8 mouse cellular contexts compared by ENCODE assay signal in genomic region chr12:26456028-26456698, GRCm38 (mm10). TPM values are rescaled to one million over a fixed set of nuclear protein-coding genes. Genes with fewer than 3 reads are reported as not detected.
DNase-seq lines count a peak whose midpoint lies in the region; ATAC-seq and TF ChIP-seq lines count a peak whose summit lies in the region.

TSS of gene Rsad2 (minus strand) at chr12:26456452.

- no peak within 1 kb of the TSS for H3K27ac ChIP-seq in MEL (ENCODE audit: control insufficient read depth, low read depth, low read length)
- no peak within 1 kb of the TSS for H3K27ac ChIP-seq in lung, embryonic 14.5 days (ENCODE audit: low read depth)

- H3K9ac ChIP-seq in MEL (ENCODE audit: control insufficient read depth, low read depth, low read length, poor library complexity, severe bottlenecking) = no peak within 1 kb of the TSS
- no peak within 1 kb of the TSS for H3K9ac ChIP-seq in lung, embryonic 14.5 days

- TF ChIP-seq CTCF in MEL (IDR thresholded peaks at IDR 0.05 in 2 of 3, conservative IDR thresholded peaks at IDR 0.05 in 1 of 3; ENCODE audit: control insufficient read depth in 1 of 3, insufficient read depth in 1 of 3, low read depth in 2 of 3, low read length in 3 of 3, poor library complexity in 1 of 3, severe bottlenecking in 1 of 3) = no peak
- TF ChIP-seq CTCF in lung, embryonic 14.5 days (IDR thresholded peaks at IDR 0.05; ENCODE audit: low read depth) = no peak

- H3K4me3 ChIP-seq in MEL (ENCODE audit: control insufficient read depth in 1 of 2, insufficient read depth in 1 of 2, low read depth in 2 of 2, low read length in 2 of 2) = peak within 1 kb of the TSS; percentile 38 to 64
- H3K4me3 ChIP-seq in lung, embryonic 14.5 days (ENCODE audit: low read depth, low read length) = no peak within 1 kb of the TSS

- peak; percentile 92 for ATAC-seq in lung, embryonic 14.5 days (ENCODE audit: insufficient read depth)

- no peak for TF ChIP-seq EP300 in MEL (IDR thresholded peaks at IDR 0.05; ENCODE audit: low read depth in 1 of 2, low read length in 2 of 2)

- no peaks in the 10 kb centered on the region for H3K79me2 ChIP-seq in MEL (ENCODE audit: control insufficient read depth, insufficient read depth, low read length, poor library complexity)

- H3K27me3 ChIP-seq in MEL (ENCODE audit: control insufficient read depth in 1 of 2, insufficient read depth in 2 of 2, low read length in 2 of 2) = no peaks in the 10 kb centered on the region
- H3K27me3 ChIP-seq in lung, embryonic 14.5 days (ENCODE audit: insufficient read depth, low read length) = no peaks in the 10 kb centered on the region

- no peaks in the 10 kb centered on the region for H3K36me3 ChIP-seq in MEL (ENCODE audit: control insufficient read depth in 1 of 2, insufficient read depth in 2 of 2, low read length in 2 of 2)
- H3K36me3 ChIP-seq in lung, embryonic 14.5 days (ENCODE audit: insufficient read depth) = no peaks in the 10 kb centered on the region

- no peaks in the 10 kb centered on the region for H3K4me1 ChIP-seq in MEL (ENCODE audit: control insufficient read depth in 1 of 2, insufficient read depth in 2 of 2, low read length in 2 of 2)
- H3K4me1 ChIP-seq in lung, embryonic 14.5 days (ENCODE audit: insufficient read depth) = peaks cover 7% of the 10 kb centered on the region; the same call in 1 of the 2 replicates

- DNase-seq in 3T3-L1 (ENCODE audit: low read depth, low spot score) (peak; percentile 60), MEL (ENCODE audit: low read depth, low spot score) (peak; percentile 82)
- peak; percentile 51 for DNase-seq in embryo, embryonic 11.5 days (ENCODE audit: low read depth, low spot score)
- DNase-seq in heart, adult 8-10 months (ENCODE audit: low spot score) = peak; percentile 82
- DNase-seq in kidney, adult 8-10 months = peak; percentile 81 to 84
- DNase-seq in lung, embryonic 14.5 days = peak; percentile 85
- DNase-seq in retina, postnatal 1 day = peak; percentile 63
- DNase-seq in right cerebral cortex, postnatal 10 days (ENCODE audit: low spot score in 2 of 2) = no peak

- no peak for TF ChIP-seq POLR2A in MEL (IDR thresholded peaks at IDR 0.05; ENCODE audit: control insufficient read depth in 1 of 2, insufficient read depth in 1 of 2, low read depth in 1 of 2, low read length in 2 of 2, poor library complexity in 1 of 2)

- no peaks in the 10 kb centered on the region for H3K9me3 ChIP-seq in MEL (replicated peaks; ENCODE audit: insufficient read depth, low read length)
- H3K9me3 ChIP-seq in lung, embryonic 14.5 days (ENCODE audit: low read depth, low read length) = no peaks in the 10 kb centered on the region

- no peak for TF ChIP-seq RAD21 in MEL (IDR thresholded peaks at IDR 0.05; ENCODE audit: low read depth, low read length)

- H3K4me2 ChIP-seq in lung, embryonic 14.5 days = peak within 1 kb of the TSS; percentile 46

- WGBS in lung, embryonic 14.5 days = 22% methylated on average over 13 of the region's 13 CpGs

TF ChIP-seq in MEL, 35 proteins besides CTCF, POLR2A, EP300 and RAD21:
- TF ChIP-seq HCFC1 (IDR thresholded peaks at IDR 0.05; ENCODE audit: low read depth, low read length) (no peak), ETS1 (IDR thresholded peaks at IDR 0.05; ENCODE audit: low read depth, low read length) (peak; percentile 67; the same call in 1 of the 2 replicates)
TF ChIP-seq in MEL: peak in this region for 1.

RNA-seq across cellular contexts. Expression of gene Rsad2, which starts in this region (rescaled TPM):
- 0.13 and 0.42 TPM in 2 replicates for total RNA-seq in MEL (2012; rRNA removed)
- polyA plus RNA-seq in MEL (2012; ENCODE audit: insufficient read depth in 1 of 2, insufficient read length in 2 of 2, low read depth in 1 of 2, low replicate concordance in 2 of 2, missing spikeins in 1 of 2) = under 1 TPM in 1 of 2 experiments, not detected in 1; 0.61 TPM
- 1 to 10 TPM; 4.0 to 7.3 (median 5.7) TPM for total RNA-seq in heart, adult 8-10 months (2022)
- 0.30 and 0.31 TPM in 2 replicates for polyA plus RNA-seq in lung, embryonic 14.5 days (2014; fragmentation: Nextera tagmentation; extraction: Ambion mirVana)

Comparison
In these comparisons a context has a peak if more than half of its experiments do, and no peak if none do; other contexts are left out.
1. Peak in DNase-seq and H3K4me3 ChIP-seq in MEL; RNA of the gene not detected or under 1 TPM.
2. Peak in DNase-seq, ATAC-seq and H3K4me2 ChIP-seq in lung, embryonic 14.5 days; RNA of the gene not detected or under 1 TPM.
3. DNase-seq: peak in 3T3-L1 (single experiment), embryo, embryonic 11.5 days (single experiment), heart, adult 8-10 months (single experiment), kidney, adult 8-10 months (2 of 2) and retina, postnatal 1 day (single experiment); none in right cerebral cortex, postnatal 10 days (0 of 2).